Mouse (Mus musculus) CD4-positive, CD25-positive, alpha-beta regulatory T cell (primary cell): ENCODE data around the gene Bbs10. TPM values are rescaled to one million over a fixed set of nuclear protein-coding genes. Genes with fewer than 3 reads are reported as not detected.

Experiments
- polyA plus RNA-seq: library from polyadenylated mRNA; unstranded; fragments of 100-300 nt; shearing (Covaris generic); gene quantifications from one replicate; pipeline ENCODE4 v1.2.1, GENCODE M21; 2017

Bbs10 gene
- 1.9 TPM for polyA plus RNA-seq

GRCm38 (mm10) chr10:111298140-111299098, at the start of gene Bbs10:
Gene Bbs10, plus strand, starts transcription at chr10:111298679.

Other genes with a start within 250 kb of the Bbs10 start
- 49.0 TPM for gene Osbpl8, start 133.9 kb upstream of the Bbs10 start, polyA plus RNA-seq
- gene Nap1l1, start 174.5 kb downstream of the Bbs10 start, polyA plus RNA-seq, result 77.6 TPM
- gene Phlda1, start 207.6 kb downstream of the Bbs10 start, polyA plus RNA-seq, result 28.7 TPM